Mouse (Mus musculus) heart, embryonic 12.5 days (tissue): ENCODE data around the gene Creg1. TPM values are rescaled to one million over a fixed set of nuclear protein-coding genes. Genes with fewer than 3 reads are reported as not detected.

ENCODE experiments used
- ATAC-seq: fragments of 200-750 bp; cut with Nextera tagmentation; 2 replicates; pipeline ENCODE4 v1.8.0; 2017; ENCODE audit warnings: moderate TSS enrichment, moderate library complexity; ENCODE audit not compliant: insufficient number of reproducible peaks, low FRiP score
- H3K27ac ChIP-seq: fragments of 300-500 bp; sonication (generic); 2 replicates; pipeline ENCODE4 v1.5.1; 2016; ENCODE audit warnings: mild to moderate bottlenecking, moderate library complexity; ENCODE audit not compliant: poor library complexity, severe bottlenecking
- H3K27me3 ChIP-seq: fragments of 300-500 bp; sonication (generic); replicated peaks from 2 replicates; pipeline ENCODE4 v1.6.1; 2016; ENCODE audit warnings: mild to moderate bottlenecking, moderate library complexity
- H3K36me3 ChIP-seq: fragments of 300-500 bp; sonication (generic); 2 replicates; pipeline ENCODE4 v1.6.1; 2016; ENCODE audit warnings: mild to moderate bottlenecking, moderate library complexity
- H3K4me1 ChIP-seq: fragments of 300-500 bp; sonication (generic); replicated peaks from 2 replicates; pipeline ENCODE4 v1.6.1; 2016; ENCODE audit warnings: mild to moderate bottlenecking
- H3K4me2 ChIP-seq: fragments of 300-500 bp; sonication (generic); 2 replicates; pipeline ENCODE4 v1.6.1; 2016; ENCODE audit warnings: mild to moderate bottlenecking, moderate library complexity
- H3K4me3 ChIP-seq: fragments of 300-500 bp; sonication (generic); 2 replicates; pipeline ENCODE4 v1.5.1; 2016; ENCODE audit warnings: mild to moderate bottlenecking
- H3K9ac ChIP-seq: fragments of 300-500 bp; sonication (generic); 2 replicates; pipeline ENCODE4 v1.6.1; 2016; ENCODE audit warnings: mild to moderate bottlenecking, moderate library complexity
- H3K9me3 ChIP-seq: fragments of 300-500 bp; sonication (generic); replicated peaks from 2 replicates; pipeline ENCODE4 v1.6.1; 2016; ENCODE audit warnings: mild to moderate bottlenecking, moderate library complexity
- WGBS: fragments of 180-500 bp; shearing (Covaris S2); methylation state at CpG from one replicate; pipeline ENCODE4 v1.1.7; 2016; 5-methylcytosine and 5-hydroxymethylcytosine counted together
- polyA plus RNA-seq: library from polyadenylated mRNA; unstranded; fragments of >200 nt; fragmentation: Nextera tagmentation; extraction: Ambion mirVana; gene quantifications from 2 replicates; pipeline ENCODE4 v1.2.1, GENCODE M21; 2016

Creg1 gene
- polyA plus RNA-seq, 1 experiment from 2014 or later: 109 TPM

- Histone ChIP-seq H3K27ac (no peak overlapping the region), H3K4me3 (no peak overlapping the region), H3K9me3 (no peaks in the 10 kb centered on the region)
Observed at GRCm38 (mm10) chr1:165814521-165815278, 51.2 kb downstream of the Creg1 start.

GRCm38 (mm10) chr1:165816391-165816790 lies 52.8 kb downstream of the Creg1 start:
- H3K27me3 ChIP-seq: peaks cover 11% of the 10 kb centered on the region; the same call in 1 of the 2 replicates
- whole genome bisulfite sequencing: 86% methylated on average over 9 of the region's 9 CpGs
- no peak overlapping the region for H3K4me3 ChIP-seq
- no peaks in the 10 kb centered on the region for H3K9me3 ChIP-seq
- no peak for ATAC-seq
- H3K9ac ChIP-seq: no peak overlapping the region
- no peak overlapping the region for H3K4me2 ChIP-seq
- H3K4me1 ChIP-seq: peaks cover 29% of the 10 kb centered on the region
- no peak overlapping the region for H3K27ac ChIP-seq
- no peaks in the 10 kb centered on the region for H3K36me3 ChIP-seq

More at GRCm38 (mm10) chr1:165814521-165815278, 51.2 kb downstream of the Creg1 start:
- peaks cover 11% of the 10 kb centered on the region; the same call in 1 of the 2 replicates for H3K27me3 ChIP-seq
- H3K9ac ChIP-seq: no peak overlapping the region
- H3K4me1 ChIP-seq: peaks cover 29% of the 10 kb centered on the region
- no peaks in the 10 kb centered on the region for H3K36me3 ChIP-seq
- H3K4me2 ChIP-seq: peak overlapping the region; percentile 8
- 49% methylated on average over 14 of the region's 14 CpGs for WGBS
- ATAC-seq: no peak

GRCm38 (mm10) chr1:165817264-165817663 lies 53.7 kb downstream of the Creg1 start:
- H3K27me3 ChIP-seq: peaks cover 11% of the 10 kb centered on the region; the same call in 1 of the 2 replicates
- no peaks in the 10 kb centered on the region for H3K36me3 ChIP-seq
- no peak overlapping the region for H3K9ac ChIP-seq
- peaks cover 29% of the 10 kb centered on the region for H3K4me1 ChIP-seq
- ATAC-seq: no peak
- WGBS: 46% methylated on average over 9 of the region's 9 CpGs
- no peak overlapping the region for H3K4me2 ChIP-seq
- no peak overlapping the region for H3K27ac ChIP-seq
- H3K9me3 ChIP-seq: no peaks in the 10 kb centered on the region
- H3K4me3 ChIP-seq: no peak overlapping the region

- Histone ChIP-seq H3K4me1 (peaks cover 29% of the 10 kb centered on the region), H3K36me3 (no peaks in the 10 kb centered on the region), H3K27ac (no peak overlapping the region), H3K27me3 (peaks cover 11% of the 10 kb centered on the region; the same call in 1 of the 2 replicates), H3K4me2 (peak overlapping the region; percentile 23; the same call in 1 of the 2 replicates), H3K9me3 (no peaks in the 10 kb centered on the region), H3K4me3 (no peak overlapping the region), H3K9ac (no peak overlapping the region)
- peak; percentile 94 for ATAC-seq
- WGBS: 23% methylated on average over 8 of the region's 8 CpGs
Observed at GRCm38 (mm10) chr1:165818145-165818860, 54.8 kb downstream of the Creg1 start.

- Histone ChIP-seq H3K36me3 (no peaks in the 10 kb centered on the region), H3K4me3 (no peak overlapping the region), H3K4me2 (no peak overlapping the region), H3K4me1 (peaks cover 27% of the 10 kb centered on the region), H3K9me3 (no peaks in the 10 kb centered on the region), H3K9ac (no peak overlapping the region), H3K27me3 (peaks cover 11% of the 10 kb centered on the region; the same call in 1 of the 2 replicates), H3K27ac (no peak overlapping the region)
- no peak for ATAC-seq
- 68% methylated on average over 4 of the region's 4 CpGs for WGBS
Observed at GRCm38 (mm10) chr1:165819147-165819546, 55.6 kb downstream of the Creg1 start.

- Histone ChIP-seq H3K9ac (no peak overlapping the region), H3K4me1 (peaks cover 20% of the 10 kb centered on the region), H3K27me3 (0 out of 2 replicates have a peak, but pooled peaks cover 2% of the 10 kb centered on the region), H3K36me3 (no peaks in the 10 kb centered on the region), H3K27ac (no peak overlapping the region), H3K4me2 (no peak overlapping the region), H3K9me3 (no peaks in the 10 kb centered on the region), H3K4me3 (no peak overlapping the region)
- ATAC-seq: no peak
- 82% methylated on average over 2 of the region's 2 CpGs for WGBS
Observed at GRCm38 (mm10) chr1:165822031-165822430, 58.5 kb downstream of the Creg1 start.

Other genes with a start within 250 kb of the Creg1 start
- gene Mpzl1, start 129.2 kb upstream of the Creg1 start, polyA plus RNA-seq: 126 and 135 TPM in 2 replicates
- gene Rcsd1, start 54.0 kb upstream of the Creg1 start, polyA plus RNA-seq: 113 and 122 TPM in 2 replicates
- 0.38 and 0.49 TPM in 2 replicates for gene Cd247, start 24.9 kb downstream of the Creg1 start, polyA plus RNA-seq
- 11.9 and 12.8 TPM in 2 replicates for gene Pou2f1, start 238.9 kb downstream of the Creg1 start, polyA plus RNA-seq